Mouse (Mus musculus) splenic B cell, adult 2 months (primary cell): Measurements from ENCODE around the gene Cacnb3.
"Not testable (repeated sequence)": the region's sequence is repeated elsewhere in the genome, so short reads cannot be mapped to it uniquely, and the experiment has no call there.

Source experiments
- DNase-seq: peaks from one replicate; pipeline ENCODE4 v3.0.0-alpha.2; 2011; ENCODE audit warnings: low read depth, low spot score
- H3K27me3 ChIP-seq: 2 replicates; pipeline ENCODE4 v1.6.1; 2012; ENCODE audit warnings: mild to moderate bottlenecking, low read length, moderate library complexity, mixed read lengths; ENCODE audit not compliant: control insufficient read depth, poor library complexity, insufficient read depth, severe bottlenecking
- H3K36me3 ChIP-seq: 2 replicates; pipeline ENCODE4 v1.6.1; 2012; ENCODE audit warnings: mild to moderate bottlenecking, low read length, moderate library complexity, mixed read lengths; ENCODE audit not compliant: control insufficient read depth, poor library complexity, insufficient read depth, severe bottlenecking

Cacnb3 gene

DNA sequence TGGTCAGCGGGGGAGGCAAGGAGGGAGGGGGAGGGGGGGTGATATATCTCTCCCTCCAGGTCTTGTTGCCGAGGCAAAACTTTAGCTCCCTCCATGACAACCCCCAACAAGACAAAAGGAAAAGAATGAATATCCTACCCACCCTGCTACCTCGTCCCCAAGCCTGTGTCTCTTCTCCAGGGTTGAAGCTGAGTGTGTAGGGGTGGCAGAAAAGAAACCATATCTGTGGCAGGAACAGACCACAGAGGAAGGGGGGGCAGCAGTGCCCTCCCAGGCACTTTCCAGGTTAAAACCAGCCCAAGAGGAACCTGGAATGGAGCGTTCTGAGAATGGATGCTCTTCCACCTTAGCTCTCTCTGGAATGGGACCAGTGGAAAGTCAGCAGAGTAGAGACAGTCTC, at the start of gene Cacnb3:
Gene Cacnb3, plus strand, starts transcription at position 301 of the 400 bp plus-strand sequence.
- Histone ChIP-seq H3K27me3 (no peaks in the 10 kb centered on the region; the same call in 1 of the 2 replicates), H3K36me3 (no peaks in the 10 kb centered on the region)
- no peak for DNase-seq

GRCm38 (mm10) chr15:98582410-98582809, 48.2 kb upstream of the Cacnb3 start:
- no peaks in the 10 kb centered on the region for H3K36me3 ChIP-seq
- H3K27me3 ChIP-seq, result no peaks in the 10 kb centered on the region
- DNase-seq, result no peak

DNA sequence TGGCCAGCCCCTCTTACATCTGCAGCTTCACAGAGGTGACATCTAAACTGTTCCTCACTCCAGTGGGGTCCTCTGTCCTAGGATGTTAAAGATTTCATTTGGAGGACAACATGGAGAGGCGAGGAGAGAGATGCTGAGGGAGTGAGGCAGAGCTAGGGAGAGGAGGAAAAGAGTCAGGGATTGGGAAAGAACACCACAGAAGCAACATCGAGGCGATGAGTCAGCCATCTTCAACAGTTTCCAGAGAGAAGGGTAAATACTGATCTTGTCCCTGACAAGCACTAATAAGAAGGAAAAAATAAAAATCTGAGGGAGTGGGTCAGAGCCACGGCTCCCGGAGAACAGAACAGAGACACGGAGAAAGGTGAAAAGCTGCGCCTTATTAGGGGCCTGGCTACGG, 47.6 kb upstream of the Cacnb3 start:
- H3K27me3 ChIP-seq, result no peaks in the 10 kb centered on the region
- no peaks in the 10 kb centered on the region for H3K36me3 ChIP-seq
- DNase-seq, result no peak

GRCm38 (mm10) chr15:98585421-98585820, 45.2 kb upstream of the Cacnb3 start:
- Histone ChIP-seq H3K36me3 (no peaks in the 10 kb centered on the region), H3K27me3 (no peaks in the 10 kb centered on the region)
- DNase-seq, result no peak

DNA sequence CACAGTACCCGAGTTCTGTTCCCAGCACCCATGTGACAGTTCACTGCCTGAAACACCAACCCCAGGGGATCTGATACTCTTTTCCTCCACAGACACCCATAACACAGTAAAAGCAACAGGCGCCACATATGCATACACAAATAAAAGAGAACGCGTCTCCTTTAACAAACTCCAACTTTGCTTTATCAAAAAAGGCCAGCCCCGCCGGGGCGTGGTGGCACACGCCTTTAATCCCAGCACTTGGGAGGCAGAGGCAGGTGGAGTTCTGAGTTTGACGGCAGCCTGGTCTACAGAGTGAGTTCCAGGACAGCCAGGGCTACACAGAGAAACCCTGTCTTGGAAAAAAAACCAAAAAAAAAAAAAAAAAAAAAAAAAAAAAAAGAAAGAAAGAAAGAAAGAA, 44.5 kb upstream of the Cacnb3 start:
- not testable (repeated sequence) for H3K36me3 ChIP-seq, H3K27me3 ChIP-seq, DNase-seq

- no peak for DNase-seq
- no peaks in the 10 kb centered on the region for H3K36me3 ChIP-seq
Measured at GRCm38 (mm10) chr15:98587751-98588150, 42.9 kb upstream of the Cacnb3 start.

GRCm38 (mm10) chr15:98589640-98590336, 40.9 kb upstream of the Cacnb3 start:
- Histone ChIP-seq H3K36me3 (no peaks in the 10 kb centered on the region), H3K27me3 (no peaks in the 10 kb centered on the region)
- no peak for DNase-seq

More at GRCm38 (mm10) chr15:98587751-98588150, 42.9 kb upstream of the Cacnb3 start:
- no peaks in the 10 kb centered on the region for H3K27me3 ChIP-seq

GRCm38 (mm10) chr15:98591396-98591795, 39.2 kb upstream of the Cacnb3 start:
- Histone ChIP-seq H3K27me3 (no peaks in the 10 kb centered on the region), H3K36me3 (no peaks in the 10 kb centered on the region)
- no peak for DNase-seq

DNA sequence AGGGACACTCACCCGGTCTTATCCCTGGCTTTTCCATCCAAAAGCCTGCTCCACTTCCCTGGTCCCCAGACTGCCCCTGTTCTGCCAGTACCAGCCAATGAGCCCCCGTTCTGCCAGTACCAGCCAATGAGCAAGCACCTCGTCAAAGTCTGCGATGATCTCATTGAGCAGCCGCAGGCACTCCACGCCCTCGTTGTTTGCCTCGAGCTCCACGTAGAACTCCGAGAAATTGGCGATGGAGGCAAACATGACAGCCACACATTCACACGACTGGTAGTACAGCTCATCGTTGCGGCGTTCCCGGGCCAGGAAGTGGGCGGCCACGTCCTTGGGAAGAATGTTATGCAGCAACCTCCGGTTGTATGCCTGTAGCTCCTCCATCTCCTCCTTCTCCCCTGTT, 36.4 kb upstream of the Cacnb3 start:
- Histone ChIP-seq H3K36me3 (no peaks in the 10 kb centered on the region), H3K27me3 (no peaks in the 10 kb centered on the region)
- no peak for DNase-seq

GRCm38 (mm10) chr15:98595049-98595448, 35.6 kb upstream of the Cacnb3 start:
- DNase-seq, result no peak
- no peaks in the 10 kb centered on the region for H3K27me3 ChIP-seq
- no peaks in the 10 kb centered on the region for H3K36me3 ChIP-seq

DNA sequence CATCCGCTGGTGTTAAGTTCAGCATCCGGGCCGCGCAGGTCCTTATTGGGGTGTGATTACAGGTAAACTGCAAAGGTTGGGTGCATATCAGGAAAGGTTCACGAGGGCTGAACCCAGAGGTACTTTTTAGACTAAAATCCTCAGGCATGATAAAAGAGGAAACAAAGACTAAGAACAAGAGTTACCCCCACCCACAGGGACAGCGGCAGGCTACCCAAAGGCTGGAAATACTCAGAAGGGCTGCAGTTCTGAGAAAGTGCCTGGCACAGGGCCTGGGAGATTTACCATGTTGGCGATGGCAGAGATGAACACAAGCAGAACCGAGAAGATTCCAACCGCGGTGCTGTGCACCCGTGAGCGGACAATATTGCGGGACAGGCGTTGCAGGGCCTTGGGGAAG, 34.0 kb upstream of the Cacnb3 start:
- H3K27me3 ChIP-seq, result no peaks in the 10 kb centered on the region
- H3K36me3 ChIP-seq, result no peaks in the 10 kb centered on the region
- no peak for DNase-seq

GRCm38 (mm10) chr15:98600036-98600709, 30.5 kb upstream of the Cacnb3 start:
- Histone ChIP-seq H3K36me3 (no peaks in the 10 kb centered on the region), H3K27me3 (no peaks in the 10 kb centered on the region)
- DNase-seq, result no peak

GRCm38 (mm10) chr15:98601832-98602190, 28.8 kb upstream of the Cacnb3 start:
- H3K36me3 ChIP-seq, result no peaks in the 10 kb centered on the region
- no peak for DNase-seq
- no peaks in the 10 kb centered on the region for H3K27me3 ChIP-seq

- Histone ChIP-seq H3K27me3 (no peaks in the 10 kb centered on the region), H3K36me3 (no peaks in the 10 kb centered on the region)
- DNase-seq, result no peak
Measured at GRCm38 (mm10) chr15:98602191-98602881, 28.3 kb upstream of the Cacnb3 start.

DNA sequence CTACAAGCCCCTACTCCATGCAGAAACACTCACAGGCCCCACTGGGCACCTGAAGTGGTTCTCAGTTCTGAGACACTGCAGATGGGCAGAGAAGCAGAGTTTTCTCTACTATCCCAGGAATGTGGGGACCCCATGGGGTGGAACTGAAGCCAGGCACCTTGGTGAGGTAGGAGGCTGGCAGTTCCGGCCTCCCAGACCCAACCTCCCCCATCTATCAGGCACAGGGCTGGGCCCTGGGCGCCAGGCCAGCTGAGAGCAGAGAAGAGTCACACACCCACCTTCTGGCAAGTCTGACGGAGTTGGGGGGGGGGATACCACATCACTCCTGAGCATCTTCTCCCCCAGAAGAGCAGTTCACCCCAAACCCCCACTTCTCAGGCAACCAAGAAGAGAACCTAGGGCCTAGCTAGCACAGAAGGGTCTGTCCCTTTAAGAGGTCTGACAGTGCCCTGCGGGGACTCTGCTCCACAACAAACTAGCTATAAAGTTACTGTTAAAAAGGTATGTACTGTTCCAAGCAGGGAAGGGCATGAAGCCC, 27.6 kb upstream of the Cacnb3 start:
- no peaks in the 10 kb centered on the region for H3K36me3 ChIP-seq
- H3K27me3 ChIP-seq, result no peaks in the 10 kb centered on the region
- DNase-seq, result no peak
